Mouse (Mus musculus) heart, postnatal 14 days (tissue): ENCODE results near the gene Zfp981. TPM values are rescaled to one million over a fixed set of nuclear protein-coding genes. Genes with fewer than 3 reads are reported as not detected.
"Not testable (repeated sequence)": the region's sequence is repeated elsewhere in the genome, so short reads cannot be mapped to it uniquely, and the experiment has no call there.

ENCODE experiments used
- DNase-seq, 2 experiments: peaks; one replicate each; pipeline ENCODE4 v3.0.0; 2021 to 2022
- intact Hi-C: fragments of 180-260 bp; cut with DNase I; formaldehyde crosslinking; loops from one replicate; pipeline ENCODE4 v1.15.1; 2025
- total RNA-seq, 2 experiments: library from RNA; stranded (reverse); gene quantifications; 2 replicates each; pipeline ENCODE4 v1.2.3; 2021

The Zfp981 gene
- total RNA-seq, 2 experiments from 2014 or later: 0.71 to 1.1 TPM

DNA sequence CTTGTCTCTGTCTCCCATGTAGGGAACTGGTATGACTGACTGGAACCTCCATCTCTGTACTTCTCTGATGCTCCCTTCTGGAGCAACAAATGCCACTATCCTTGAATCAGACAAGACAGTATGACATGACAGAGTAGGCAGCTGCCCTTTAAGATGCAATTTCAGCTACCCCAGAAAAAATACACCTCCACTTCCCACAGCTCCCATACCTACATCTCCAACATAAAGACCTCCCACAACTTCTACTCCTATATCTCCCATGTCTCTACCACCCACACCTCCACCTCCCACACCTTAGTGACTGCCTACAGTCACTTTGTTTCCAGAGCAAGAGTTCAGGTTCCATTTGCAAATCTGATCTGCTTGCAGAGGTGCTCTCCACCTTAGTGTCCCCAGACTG lies 17.2 kb upstream of the Zfp981 start:
- DNase-seq, intact Hi-C loops: not testable (repeated sequence)

- intact Hi-C loops, DNase-seq: not testable (repeated sequence)
Observed at GRCm38 (mm10) chr4:146485183-146485939, 16.5 kb upstream of the Zfp981 start.

GRCm38 (mm10) chr4:146486753-146487152 lies 15.1 kb upstream of the Zfp981 start:
- intact Hi-C loops, DNase-seq: not testable (repeated sequence)

- DNase-seq, intact Hi-C loops: not testable (repeated sequence)
Observed at GRCm38 (mm10) chr4:146489196-146489595, 12.6 kb upstream of the Zfp981 start.

DNA sequence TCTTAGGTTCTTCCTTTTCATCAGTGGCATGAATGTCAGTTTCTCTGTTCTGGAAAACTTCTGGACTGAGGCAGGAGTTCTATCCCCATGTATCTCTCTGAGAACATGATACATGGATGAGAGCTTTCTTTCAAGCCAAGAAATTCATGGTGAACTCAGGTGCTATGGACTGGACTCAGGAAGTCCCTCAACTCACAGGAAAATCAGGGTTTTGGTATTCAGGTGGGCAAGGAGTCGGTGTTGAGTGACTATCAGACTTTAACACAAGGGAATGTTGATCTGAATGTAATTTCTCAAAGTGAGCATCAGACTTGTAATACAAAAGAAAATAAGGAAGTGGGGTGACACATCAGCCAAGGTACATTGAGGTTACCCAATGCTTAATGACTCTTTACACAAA lies 9.8 kb upstream of the Zfp981 start:
- not testable (repeated sequence) for DNase-seq

GRCm38 (mm10) chr4:146492439-146492838 lies 9.4 kb upstream of the Zfp981 start:
- no peak for DNase-seq
- intact Hi-C loops: loop anchor here (10.0 kb wide), 1 partner anchor 742 kb away; no protein-coding TSS in a partner anchor

More for the DNA sequence above, 9.8 kb upstream of the Zfp981 start:
- intact Hi-C loops: loop anchor here (10.0 kb wide), 1 partner anchor 743 kb away; no protein-coding TSS in a partner anchor

DNA sequence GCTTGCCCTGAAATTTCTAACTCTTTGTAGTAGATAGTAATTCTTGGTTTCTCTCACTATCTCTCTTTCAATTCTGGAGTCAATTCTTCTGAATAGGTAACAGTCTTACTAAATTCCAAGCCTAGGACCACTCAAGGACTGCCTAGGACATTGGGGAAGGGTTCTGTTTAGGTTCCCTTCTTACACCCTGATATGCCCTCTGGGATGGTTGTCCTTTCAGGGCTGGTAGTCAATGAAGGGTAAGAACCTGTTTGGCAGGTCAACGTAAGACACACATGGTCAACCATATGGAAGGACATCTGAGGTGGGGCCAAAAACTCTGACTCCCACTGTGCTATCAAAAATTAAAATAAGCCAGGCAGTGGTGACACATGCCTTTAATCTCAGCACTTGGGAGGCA lies 9.0 kb upstream of the Zfp981 start:
- DNase-seq: no peak
- intact Hi-C loops: loop anchor here (10.0 kb wide), 1 partner anchor 742 kb away; no protein-coding TSS in a partner anchor

GRCm38 (mm10) chr4:146493319-146493907 lies 8.4 kb upstream of the Zfp981 start:
- intact Hi-C loops: loop anchor here (10.0 kb wide), 1 partner anchor 741 kb away; no protein-coding TSS in a partner anchor
- DNase-seq: not testable (repeated sequence)

DNA sequence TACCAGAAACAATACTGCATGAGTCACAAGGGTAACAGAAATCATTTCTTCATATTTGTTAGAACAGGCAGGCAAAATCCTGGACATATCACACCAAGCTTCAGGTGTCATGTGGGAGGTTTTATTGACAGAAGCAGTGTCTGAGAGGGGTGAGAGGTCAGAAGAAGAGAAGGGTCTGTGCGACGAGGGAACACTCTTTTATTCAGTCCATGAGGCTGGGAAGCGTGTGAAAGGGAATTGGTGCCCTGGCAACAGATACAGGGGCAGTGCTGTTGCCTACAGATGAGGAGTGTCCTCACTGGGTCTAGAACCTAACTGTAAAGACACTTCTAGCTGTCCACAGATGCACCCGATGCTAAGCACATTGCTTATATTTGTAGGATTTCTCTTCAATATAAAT lies 6.8 kb upstream of the Zfp981 start:
- no peak for DNase-seq
- intact Hi-C loops: loop anchor here (5.0 to 10.0 kb wide), 2 partner anchors 740 to 1063 kb away; no protein-coding TSS in a partner anchor

DNA sequence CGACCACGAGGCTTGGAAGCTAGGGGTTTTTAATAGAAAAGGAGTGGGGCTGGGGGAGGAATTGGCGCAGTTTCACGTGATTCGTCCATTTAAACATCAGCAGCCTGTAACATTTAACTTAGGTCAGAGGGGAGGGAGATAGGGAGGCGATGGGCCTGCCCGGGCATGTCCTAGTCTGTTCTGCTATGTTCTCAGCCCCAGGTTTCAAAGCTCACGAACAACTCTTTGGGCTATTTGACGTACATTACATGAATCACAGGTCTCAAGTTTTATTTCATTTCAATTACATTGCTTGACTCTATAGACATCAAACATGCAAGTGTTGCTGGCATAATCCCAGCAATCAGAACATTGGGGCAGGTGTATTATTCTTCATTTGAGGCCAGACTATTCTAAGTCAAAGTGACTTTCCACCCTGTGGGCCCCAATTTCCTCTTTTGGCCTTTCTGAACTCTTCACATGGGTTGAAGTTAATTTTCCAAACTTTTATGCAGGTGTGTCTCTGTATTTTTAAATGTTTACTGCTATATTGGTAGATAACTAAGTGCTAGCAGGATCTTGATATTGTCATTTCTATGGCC lies 4.0 kb upstream of the Zfp981 start:
- intact Hi-C loops: loop anchor here (5.0 to 10.0 kb wide), 2 partner anchors 737 to 1065 kb away; no protein-coding TSS in a partner anchor

GRCm38 (mm10) chr4:146509029-146509428 lies 7.2 kb downstream of the Zfp981 start:
- intact Hi-C loops: not testable (repeated sequence)

More for the DNA sequence above, 4.0 kb upstream of the Zfp981 start:
- DNase-seq: not testable (repeated sequence)

GRCm38 (mm10) chr4:146511871-146512270 lies 10.0 kb downstream of the Zfp981 start:
- intact Hi-C loops, DNase-seq: not testable (repeated sequence)

More at GRCm38 (mm10) chr4:146509029-146509428, 7.2 kb downstream of the Zfp981 start:
- not testable (repeated sequence) for DNase-seq

DNA sequence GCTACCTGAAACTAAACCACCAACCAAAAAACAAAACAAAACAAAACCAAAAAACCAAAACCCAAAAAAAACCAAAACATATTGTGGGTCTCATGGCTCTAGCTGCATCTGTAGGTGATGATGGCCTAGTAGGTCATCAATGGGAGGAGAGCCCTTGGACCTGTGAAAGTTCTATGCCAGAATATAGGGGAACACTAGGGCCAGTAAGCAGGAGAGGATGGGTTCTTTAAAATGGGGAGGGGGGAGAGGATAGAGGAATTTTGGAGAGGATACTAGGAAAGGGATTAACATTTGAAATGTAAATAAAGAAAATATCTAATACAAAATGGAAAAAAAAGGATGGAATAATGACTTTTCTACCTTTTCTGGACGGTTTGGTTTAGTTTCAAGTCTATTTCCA lies 14.6 kb downstream of the Zfp981 start:
- intact Hi-C loops: no loop called here
- no peak for DNase-seq

DNA sequence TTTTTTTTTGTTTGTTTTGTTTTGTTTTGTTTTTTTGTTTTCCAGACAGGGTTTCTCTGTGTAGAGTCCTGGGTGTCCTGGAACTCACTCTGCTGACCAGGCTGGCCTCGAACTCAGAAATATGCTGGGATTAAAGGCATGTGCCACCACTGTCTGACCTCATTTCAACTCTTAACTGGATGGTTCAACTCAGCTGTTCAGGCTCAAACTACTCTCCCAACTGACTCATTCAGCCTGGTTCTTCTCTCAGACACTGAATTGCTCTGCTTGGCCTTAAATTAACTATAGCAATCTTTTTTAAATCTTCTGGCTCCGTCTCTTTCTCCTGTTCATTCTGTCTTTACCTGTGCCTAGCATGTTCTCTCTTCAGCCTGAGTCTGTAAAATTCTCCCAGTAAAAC lies 15.3 kb downstream of the Zfp981 start:
- intact Hi-C loops, DNase-seq: not testable (repeated sequence)

GRCm38 (mm10) chr4:146520723-146521122 lies 18.9 kb downstream of the Zfp981 start:
- no peak for DNase-seq
- intact Hi-C loops: no loop called here

DNA sequence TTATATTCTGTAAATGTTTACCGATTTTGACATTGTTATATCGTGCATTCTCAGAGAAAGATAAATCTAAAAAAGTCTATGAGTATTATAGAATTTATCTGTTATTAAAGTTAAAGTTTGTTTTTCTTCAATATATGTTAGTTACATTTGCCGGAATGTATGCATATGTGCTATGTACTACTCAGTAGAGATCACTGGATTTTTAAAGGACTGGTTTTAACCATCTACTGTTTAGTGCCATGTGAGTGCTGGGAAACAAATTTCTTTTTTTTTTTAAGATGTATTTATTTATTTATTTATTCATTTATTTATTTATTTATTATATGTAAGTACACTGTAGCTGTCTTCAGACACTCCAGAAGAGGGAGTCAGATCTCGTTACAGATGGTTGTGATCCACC lies 32.7 kb downstream of the Zfp981 start:
- DNase-seq: no peak
- intact Hi-C loops: no loop called here

DNA sequence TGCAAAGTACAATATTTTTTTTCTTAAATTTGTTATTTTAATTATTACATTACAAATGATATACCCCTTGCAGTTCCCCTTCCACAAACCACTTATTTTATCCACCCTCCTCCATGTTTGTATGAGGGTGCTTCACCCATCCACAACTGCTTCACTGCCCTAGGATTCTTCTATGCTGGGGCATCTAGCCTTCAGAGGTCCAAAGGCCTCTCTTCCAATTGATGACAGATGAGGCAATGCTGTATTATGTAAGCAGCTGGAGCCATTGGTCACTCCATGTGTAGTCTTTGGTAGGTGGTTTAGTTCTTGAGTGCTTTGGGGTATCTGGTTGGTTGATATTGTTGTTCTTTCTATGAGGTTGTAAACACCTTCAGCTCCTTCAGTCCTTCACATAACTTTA lies 34.1 kb downstream of the Zfp981 start:
- no peak for DNase-seq
- intact Hi-C loops: no loop called here

DNA sequence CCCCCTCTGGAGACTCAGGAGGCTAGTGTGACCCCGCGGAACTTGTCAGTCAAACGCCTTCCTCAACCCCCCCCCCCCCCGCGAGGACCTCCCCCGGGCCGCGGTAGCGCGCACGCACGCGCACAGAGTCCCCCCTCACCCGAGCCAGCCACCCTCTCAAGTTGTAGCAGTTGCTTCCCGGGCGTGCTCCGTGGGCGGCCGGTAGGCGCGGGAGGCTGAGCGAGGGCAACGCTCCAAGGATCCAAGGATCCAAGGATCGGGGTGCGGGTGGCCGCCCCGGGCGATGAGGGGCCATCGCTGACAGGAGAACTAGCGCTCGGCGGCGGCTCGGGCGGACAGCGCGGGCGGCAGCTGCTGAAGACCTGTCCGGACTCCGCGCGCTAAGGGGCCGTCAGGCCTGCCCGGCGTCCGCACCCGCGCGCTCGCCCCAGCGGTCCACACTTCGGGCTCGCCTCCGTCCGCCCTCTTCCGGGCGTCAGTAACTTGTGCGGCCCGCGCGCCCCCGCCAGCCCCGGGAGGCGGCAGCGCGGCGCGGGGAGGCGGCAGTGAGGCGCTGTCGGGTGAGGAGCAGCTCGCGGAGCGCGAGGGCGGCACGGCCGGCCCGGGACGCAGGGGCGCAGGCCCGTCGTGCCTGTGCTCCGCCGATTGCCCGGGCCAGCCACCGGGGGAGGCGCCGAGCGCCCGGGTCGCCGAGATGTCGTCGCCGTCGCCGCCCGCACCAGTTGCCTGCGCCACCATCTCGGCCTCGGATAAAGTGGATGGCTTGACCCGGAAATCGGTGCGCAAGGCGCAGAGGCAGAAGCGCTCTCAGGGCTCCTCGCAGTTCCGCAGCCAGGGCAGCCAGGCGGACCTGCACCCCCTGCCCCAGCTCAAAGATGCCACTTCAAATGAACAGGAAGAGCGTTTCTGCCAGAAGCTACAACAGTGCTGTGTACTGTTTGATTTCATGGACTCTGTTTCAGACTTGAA lies 78.4 kb downstream of the Zfp981 start:
- intact Hi-C loops, DNase-seq: not testable (repeated sequence)
